Mouse (Mus musculus) stomach, postnatal 0 days (tissue): ENCODE data around the gene Aldh3b3. TPM values are rescaled to one million over a fixed set of nuclear protein-coding genes. Genes with fewer than 3 reads are reported as not detected.

Source experiments
- ATAC-seq: fragments of 200-750 bp; cut with Nextera tagmentation; 2 replicates; pipeline ENCODE4 v1.8.0; 2017; ENCODE audit not compliant: low FRiP score, low TSS enrichment
- DNase-seq: peaks from one replicate; pipeline ENCODE4 v3.0.0-alpha.2; 2016; ENCODE audit warnings: low spot score
- H3K27ac ChIP-seq: fragments of 300-500 bp; sonication (generic); replicated peaks from 2 replicates; pipeline ENCODE4 v1.5.1; 2014; ENCODE audit warnings: mild to moderate bottlenecking, control low read depth
- H3K27me3 ChIP-seq: fragments of 300-500 bp; sonication (generic); 2 replicates; pipeline ENCODE4 v1.6.1; 2014; ENCODE audit warnings: low read length; ENCODE audit not compliant: control insufficient read depth, insufficient read depth
- H3K36me3 ChIP-seq: fragments of 300-500 bp; sonication (generic); 2 replicates; pipeline ENCODE4 v1.6.1; 2014; ENCODE audit warnings: low read length, mixed read lengths; ENCODE audit not compliant: control insufficient read depth, insufficient read depth
- H3K4me1 ChIP-seq: fragments of 300-500 bp; sonication (generic); replicated peaks from 2 replicates; pipeline ENCODE4 v1.6.1; 2014; ENCODE audit warnings: antibody characterized with exemption; ENCODE audit not compliant: control insufficient read depth, insufficient read depth
- H3K4me2 ChIP-seq: fragments of 300-500 bp; sonication (generic); replicated peaks from 2 replicates; pipeline ENCODE4 v1.6.1; 2014; ENCODE audit warnings: low read depth, mild to moderate bottlenecking, control low read depth, moderate library complexity
- H3K4me3 ChIP-seq: fragments of 300-500 bp; sonication (generic); 2 replicates; pipeline ENCODE4 v1.5.1; 2014; ENCODE audit warnings: low read depth, low read length, control low read depth
- H3K9ac ChIP-seq: fragments of 300-500 bp; sonication (generic); 2 replicates; pipeline ENCODE4 v1.6.1; 2014; ENCODE audit warnings: mild to moderate bottlenecking, low read length, control low read depth, mixed read lengths
- H3K9me3 ChIP-seq: fragments of 300-500 bp; sonication (generic); 2 replicates; pipeline ENCODE4 v1.6.1; 2016; ENCODE audit warnings: low read length; ENCODE audit not compliant: control insufficient read depth
- CTCF ChIP-seq: IDR thresholded peaks from 2 replicates; pipeline ENCODE4 v1.5.1; 2016; ENCODE audit warnings: antibody characterized with exemption, low read depth, mild to moderate bottlenecking, moderate library complexity
- EP300 ChIP-seq: optimal IDR thresholded peaks from 2 replicates; pipeline ENCODE3; 2016; ENCODE audit warnings: antibody characterized with exemption
- WGBS: fragments of 180-500 bp; shearing (Covaris S2); extraction: QIAGEN DNeasy Blood & Tissue Kit; methylation state at CpG from one replicate; pipeline ENCODE4 v1.1.7; 2014; 5-methylcytosine and 5-hydroxymethylcytosine counted together
- polyA plus RNA-seq: library from polyadenylated mRNA; unstranded; fragments of >200 nt; fragmentation: Nextera tagmentation; extraction: Ambion mirVana; gene quantifications from 2 replicates; pipeline ENCODE4 v1.2.1, GENCODE M21; 2015

Gene Aldh3b3
- polyA plus RNA-seq, 1 experiment from 2014 or later = 1.1 TPM

- Histone ChIP-seq H3K9me3 (no peaks in the 10 kb centered on the region), H3K4me1 (no peaks in the 10 kb centered on the region), H3K36me3 (no peaks in the 10 kb centered on the region), H3K4me2 (no peak overlapping the region), H3K27me3 (no peaks in the 10 kb centered on the region), H3K27ac (no peak overlapping the region), H3K4me3 (no peak overlapping the region), H3K9ac (no peak overlapping the region)
- DNase-seq (no peak), ATAC-seq (no peak)
- TF ChIP-seq CTCF (no peak), EP300 (no peak)
Observed at GRCm38 (mm10) chr19:3919928-3920327, 38.5 kb upstream of the Aldh3b3 start.

DNA sequence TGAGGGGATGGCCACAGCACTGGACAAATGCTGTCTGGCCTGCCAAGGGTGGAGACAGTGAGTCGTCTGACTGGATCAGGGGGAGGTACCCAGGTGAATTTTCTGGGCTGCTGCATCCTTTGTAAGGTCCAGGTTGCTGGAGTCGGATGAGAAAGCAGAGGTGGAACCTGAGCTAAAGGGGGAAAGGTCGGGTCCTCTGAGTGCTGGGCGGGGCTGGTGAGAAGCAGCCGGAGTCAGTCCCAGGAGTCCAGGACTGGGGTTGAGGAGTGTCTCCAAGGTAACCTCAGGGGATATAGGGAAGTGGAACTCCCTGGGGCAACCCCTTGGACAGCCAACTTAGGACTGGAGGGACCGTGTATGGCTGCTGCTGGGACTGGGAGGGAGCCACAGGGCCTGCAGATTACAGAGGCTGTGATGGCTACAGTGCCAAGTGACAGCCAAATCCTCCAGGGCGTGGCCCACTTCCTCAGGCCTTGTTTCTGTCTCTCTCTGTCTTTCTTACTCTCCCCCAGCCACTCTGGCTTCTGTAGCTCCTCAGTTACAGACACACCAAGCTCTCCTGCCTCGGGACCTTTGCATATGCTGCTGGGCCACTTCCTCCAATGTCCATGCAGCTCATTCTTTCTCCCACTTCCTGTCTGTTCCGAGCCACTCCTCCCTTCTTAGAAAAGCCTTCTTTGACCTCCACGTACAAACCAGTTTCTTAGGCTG, 35.6 kb upstream of the Aldh3b3 start:
- Histone ChIP-seq H3K4me3 (no peak overlapping the region), H3K27me3 (no peaks in the 10 kb centered on the region), H3K4me2 (no peak overlapping the region), H3K9ac (no peak overlapping the region), H3K9me3 (no peaks in the 10 kb centered on the region), H3K36me3 (no peaks in the 10 kb centered on the region), H3K4me1 (no peaks in the 10 kb centered on the region), H3K27ac (peak overlapping the region; percentile 18; the same call in 1 of the 2 replicates)
- ATAC-seq (no peak), DNase-seq (no peak)
- 44% methylated on average over 10 of the region's 10 CpGs for WGBS
- no peak for TF ChIP-seq EP300
- TF ChIP-seq CTCF = no peak

- H3K4me3 ChIP-seq = no peak overlapping the region
- no peak for TF ChIP-seq EP300
- no peak for TF ChIP-seq CTCF
- no peak overlapping the region for H3K9ac ChIP-seq
- WGBS = 46% methylated on average over 13 of the region's 13 CpGs
- ATAC-seq (0 out of 2 replicates have a peak, but pooled peaks have one; percentile 22), DNase-seq (no peak)
- no peak overlapping the region for H3K4me2 ChIP-seq
- no peaks in the 10 kb centered on the region for H3K9me3 ChIP-seq
- H3K27ac ChIP-seq = 0 out of 2 replicates have a peak overlapping the region, but pooled peaks have one; percentile 35
- H3K36me3 ChIP-seq = no peaks in the 10 kb centered on the region
- no peaks in the 10 kb centered on the region for H3K27me3 ChIP-seq
- H3K4me1 ChIP-seq = no peaks in the 10 kb centered on the region
Observed at GRCm38 (mm10) chr19:3923586-3923985, 34.9 kb upstream of the Aldh3b3 start.

GRCm38 (mm10) chr19:3924190-3924589, 34.3 kb upstream of the Aldh3b3 start:
- no peak for ATAC-seq

DNA sequence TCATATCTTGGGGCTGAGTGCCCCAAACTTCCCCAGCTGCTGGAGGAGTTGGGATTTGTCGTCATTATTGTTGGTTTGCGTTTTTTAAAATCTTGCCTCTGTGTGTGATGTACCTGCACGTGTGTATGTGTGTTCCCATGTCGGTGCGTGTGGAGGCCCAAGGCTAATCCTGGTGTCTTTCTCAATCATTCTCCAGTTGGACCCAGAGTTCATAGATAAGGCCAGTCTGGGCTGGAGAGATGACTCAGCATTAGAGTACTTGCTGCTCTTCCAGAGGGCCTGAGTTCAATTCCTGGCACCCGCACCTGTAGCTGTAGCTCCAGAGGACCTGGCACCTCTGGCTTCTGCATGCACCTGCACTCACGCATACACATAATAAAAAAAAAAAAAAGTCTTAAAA, 33.6 kb upstream of the Aldh3b3 start:
- H3K4me3 ChIP-seq = no peak overlapping the region
- no peak overlapping the region for H3K9ac ChIP-seq
- DNase-seq = no peak
- no peaks in the 10 kb centered on the region for H3K9me3 ChIP-seq
- H3K4me2 ChIP-seq = no peak overlapping the region
- WGBS = 88% methylated on average over 7 of the region's 7 CpGs
- H3K4me1 ChIP-seq = peaks cover 4% of the 10 kb centered on the region
- no peak overlapping the region for H3K27ac ChIP-seq
- ATAC-seq = no peak
- H3K36me3 ChIP-seq = no peaks in the 10 kb centered on the region
- H3K27me3 ChIP-seq = no peaks in the 10 kb centered on the region
- TF ChIP-seq CTCF = no peak
- TF ChIP-seq EP300 = no peak

More at GRCm38 (mm10) chr19:3924190-3924589, 34.3 kb upstream of the Aldh3b3 start:
- H3K36me3 ChIP-seq = no peaks in the 10 kb centered on the region
- no peak overlapping the region for H3K9ac ChIP-seq
- DNase-seq = no peak
- H3K27ac ChIP-seq = 0 out of 2 replicates have a peak overlapping the region, but pooled peaks have one; percentile 35
- H3K4me2 ChIP-seq = no peak overlapping the region
- H3K27me3 ChIP-seq = no peaks in the 10 kb centered on the region
- no peaks in the 10 kb centered on the region for H3K9me3 ChIP-seq
- H3K4me1 ChIP-seq = no peaks in the 10 kb centered on the region
- no peak for TF ChIP-seq EP300
- TF ChIP-seq CTCF = no peak
- H3K4me3 ChIP-seq = no peak overlapping the region
- WGBS = 64% methylated on average over 8 of the region's 8 CpGs

DNA sequence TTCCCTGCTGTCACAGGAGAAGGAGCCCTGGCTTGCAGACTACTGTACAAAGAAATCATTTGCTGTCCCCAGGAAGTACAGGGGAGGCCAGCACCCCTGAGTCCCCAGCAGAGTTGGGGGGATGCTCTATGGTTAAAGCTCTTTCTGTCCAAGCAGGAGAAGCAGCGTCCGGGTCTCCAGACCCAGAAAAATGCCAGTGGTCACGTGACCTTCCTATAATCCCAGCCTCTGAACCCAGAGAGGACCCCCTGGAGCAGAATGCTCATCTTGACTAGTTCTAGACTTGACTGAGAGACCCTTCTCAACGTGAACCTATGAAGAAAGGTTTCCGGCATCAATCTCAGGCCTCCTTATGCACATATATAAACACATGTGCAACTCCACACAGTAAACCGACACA, 32.6 kb upstream of the Aldh3b3 start:
- no peak for DNase-seq
- Histone ChIP-seq H3K4me3 (no peak overlapping the region), H3K36me3 (no peaks in the 10 kb centered on the region), H3K9ac (no peak overlapping the region), H3K27ac (no peak overlapping the region), H3K27me3 (no peaks in the 10 kb centered on the region), H3K4me1 (peaks cover 6% of the 10 kb centered on the region), H3K9me3 (no peaks in the 10 kb centered on the region), H3K4me2 (no peak overlapping the region)
- TF ChIP-seq EP300 (no peak), CTCF (no peak)
- ATAC-seq = no peak
- 87% methylated on average over 6 of the region's 6 CpGs for WGBS
